Mouse (Mus musculus) liver (tissue): ENCODE measurements at regions not wholly inside any gene's neighbourhood (a gene's known extent, or its start where the extent isn't known, plus 50 kb on each side); places are given as distances from the start of the nearest gene placed in this dataset.
A peak's percentile ranks its signal among the peaks of the same experiment; 100 is the strongest.

Source experiments
- DNase-seq: peaks from one replicate; pipeline ENCODE4 v3.0.0-alpha.2; 2020; ENCODE audit warnings: mixed read lengths

GRCm38 (mm10) chr1:67359824-67360223 lies 237.0 kb downstream of the Cps1 start:
- no peak for DNase-seq

GRCm38 (mm10) chr1:67366038-67366437 lies 243.2 kb downstream of the Cps1 start:
- DNase-seq: no peak

GRCm38 (mm10) chr1:67366485-67366884 lies 243.7 kb downstream of the Cps1 start:
- no peak for DNase-seq

- DNase-seq: no peak
Observed at GRCm38 (mm10) chr1:67382366-67382765, 259.5 kb downstream of the Cps1 start.

- no peak for DNase-seq
Observed at GRCm38 (mm10) chr1:67385377-67385776, 262.6 kb downstream of the Cps1 start.

GRCm38 (mm10) chr1:67386877-67387276 lies 264.1 kb downstream of the Cps1 start:
- no peak for DNase-seq

- DNase-seq: no peak
Observed at GRCm38 (mm10) chr1:67397757-67398446, 275.1 kb downstream of the Cps1 start.

GRCm38 (mm10) chr1:67409531-67409930 lies 286.7 kb downstream of the Cps1 start:
- DNase-seq: no peak

- DNase-seq: no peak
Observed at GRCm38 (mm10) chr1:67417196-67417595, 294.4 kb downstream of the Cps1 start.

GRCm38 (mm10) chr1:67428398-67428797 lies 305.6 kb downstream of the Cps1 start:
- DNase-seq: no peak

- DNase-seq: no peak
Observed at GRCm38 (mm10) chr1:67450831-67451230, 328.0 kb downstream of the Cps1 start.

GRCm38 (mm10) chr1:67464203-67464602 lies 341.4 kb downstream of the Cps1 start:
- no peak for DNase-seq

- peak; percentile 4 for DNase-seq
Observed at GRCm38 (mm10) chr1:67465527-67465926, 342.7 kb downstream of the Cps1 start.

GRCm38 (mm10) chr1:67477006-67477405 lies 354.2 kb downstream of the Cps1 start:
- DNase-seq: no peak

- DNase-seq: no peak
Observed at GRCm38 (mm10) chr1:67477966-67478365, 355.1 kb downstream of the Cps1 start.

- DNase-seq: no peak
Observed at GRCm38 (mm10) chr1:67481974-67482373, 359.1 kb downstream of the Cps1 start.

GRCm38 (mm10) chr1:67504140-67504539 lies 381.3 kb downstream of the Cps1 start:
- DNase-seq: no peak

- DNase-seq: no peak
Observed at GRCm38 (mm10) chr1:67505746-67506145, 382.9 kb downstream of the Cps1 start.

GRCm38 (mm10) chr1:67518295-67518694 lies 395.5 kb downstream of the Cps1 start:
- no peak for DNase-seq

- no peak for DNase-seq
Observed at GRCm38 (mm10) chr1:67558728-67559127, 435.9 kb downstream of the Cps1 start.

- no peak for DNase-seq
Observed at GRCm38 (mm10) chr1:67559179-67559578, 436.4 kb downstream of the Cps1 start.

- no peak for DNase-seq
Observed at GRCm38 (mm10) chr1:67571616-67572015, 448.8 kb downstream of the Cps1 start.

GRCm38 (mm10) chr1:67579732-67580131 lies 456.9 kb downstream of the Cps1 start:
- no peak for DNase-seq
